Mouse (Mus musculus) brain, adult 2 months (tissue): Measurements from ENCODE around the gene Olfr1279.

ENCODE experiments used
- DNase-seq: peaks from one replicate; pipeline ENCODE4 v3.0.0; 2011; ENCODE audit warnings: low read depth, low spot score

Olfr1279 gene

DNA sequence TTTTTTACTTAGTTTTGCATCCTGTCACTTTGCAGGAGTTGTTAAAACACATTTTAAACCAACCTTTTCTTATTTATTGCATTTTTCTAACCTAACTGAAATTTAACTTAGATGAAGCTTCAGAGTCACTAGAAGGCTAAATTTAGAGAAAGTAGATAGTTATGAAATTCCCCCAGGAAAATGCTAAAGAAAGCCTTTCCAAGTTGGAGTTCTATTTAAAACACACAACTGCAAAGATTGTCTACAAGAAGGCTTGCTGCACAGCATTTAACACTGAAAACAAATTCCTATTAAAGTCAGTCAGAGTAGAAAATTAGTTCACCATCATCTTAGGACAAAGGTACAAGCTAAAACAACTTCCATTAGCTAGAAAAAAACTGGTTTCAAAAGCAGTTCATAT, at the start of gene Olfr1279:
TSS of gene Olfr1279 (plus strand) at position 262 of the 400 bp plus-strand sequence.
- DNase-seq, result peak; percentile 37

- no peak for DNase-seq
These were observed 46.2 kb upstream of the Olfr1279 start, which contains the start of gene Olfr1276 for GRCm38 (mm10) chr2:111254216-111254615. TSS of gene Olfr1276 (plus strand) at chr2:111254516.

- peak; percentile 1 for DNase-seq
These were observed 26.4 kb upstream of the Olfr1279 start, which contains the start of gene Olfr1277 for GRCm38 (mm10) chr2:111274006-111274405. TSS of gene Olfr1277 (minus strand) at chr2:111274106.

GRCm38 (mm10) chr2:111289836-111290235, 10.6 kb upstream of the Olfr1279 start, which contains the start of gene Olfr1278:
TSS of gene Olfr1278 (plus strand) at chr2:111290136.
- no peak for DNase-seq

- no peak for DNase-seq
These were observed 1.9 kb upstream of the Olfr1279 start for GRCm38 (mm10) chr2:111298541-111298940.

GRCm38 (mm10) chr2:111313717-111314116, 13.3 kb downstream of the Olfr1279 start, which contains the start of gene Olfr1280:
TSS of gene Olfr1280 (plus strand) at chr2:111314017.
- DNase-seq, result no peak

DNA sequence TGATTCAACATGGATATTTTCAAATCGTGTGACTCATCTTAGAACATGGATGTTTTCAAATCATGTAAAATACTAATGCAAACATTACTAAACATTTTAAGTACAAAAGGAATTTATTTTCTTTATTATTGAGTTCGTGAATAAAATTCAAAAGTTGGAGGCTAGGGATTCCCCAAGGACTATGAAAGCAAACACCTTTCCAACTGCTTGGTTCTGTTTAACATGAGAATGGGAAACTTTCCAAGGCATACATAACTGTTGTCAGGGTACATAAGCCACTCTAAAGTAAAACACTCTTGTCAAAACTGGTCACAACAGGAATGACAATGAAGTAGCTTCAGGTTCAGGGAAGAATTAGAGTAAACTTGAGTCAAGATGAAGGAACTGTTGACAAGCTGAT, 25.8 kb downstream of the Olfr1279 start, which contains the start of gene Olfr1281:
TSS of gene Olfr1281 (plus strand) at position 301 of the 400 bp plus-strand sequence.
- no peak for DNase-seq

DNA sequence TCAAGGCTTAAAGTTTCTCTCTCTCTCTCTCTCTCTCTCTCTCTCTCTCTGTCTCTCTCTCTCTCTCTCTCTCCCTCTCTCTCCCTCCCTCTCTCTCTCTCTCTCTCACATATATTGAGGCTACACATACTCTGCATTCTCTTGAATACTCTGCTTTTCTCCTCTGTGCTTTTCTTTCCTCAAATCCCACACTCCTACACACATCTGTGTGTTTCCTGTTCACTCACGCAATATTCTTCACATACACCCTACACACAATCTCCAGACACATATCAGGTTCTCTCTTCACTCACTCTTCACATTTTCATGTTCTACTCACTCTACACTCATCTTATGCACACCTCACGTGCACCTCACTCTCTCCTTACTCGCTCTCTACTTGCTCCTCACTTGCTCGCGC, 33.3 kb downstream of the Olfr1279 start:
- peak; percentile 10 for DNase-seq

DNA sequence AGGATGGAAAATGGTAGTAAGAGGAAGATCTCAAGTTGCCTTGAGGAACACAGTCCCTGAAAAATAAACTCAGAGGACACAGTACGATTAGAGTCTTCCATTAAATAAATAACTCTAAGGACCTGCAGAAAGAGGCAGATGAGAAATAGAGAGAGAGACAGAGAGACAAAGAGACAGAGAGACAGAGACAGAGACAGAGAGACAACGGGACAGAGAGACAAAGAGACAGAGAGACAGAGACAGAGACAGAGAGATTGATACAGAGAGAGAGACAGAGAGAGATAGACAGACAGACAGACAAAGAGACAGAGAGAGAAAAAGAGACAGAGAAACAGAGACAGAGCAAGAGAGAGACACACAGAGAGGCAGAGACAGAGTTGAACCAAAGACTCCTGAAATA, 35.5 kb downstream of the Olfr1279 start, which contains the start of gene Olfr1282:
TSS of gene Olfr1282 (minus strand) at position 101 of the 400 bp plus-strand sequence.
- DNase-seq, result no peak
